Mouse (Mus musculus) ES-E14 (cell line): Measurements from ENCODE around the gene Yipf7. TPM values are rescaled to one million over a fixed set of nuclear protein-coding genes. Genes with fewer than 3 reads are reported as not detected.

Experiments used
- DNase-seq: peaks from one replicate; pipeline ENCODE4 v3.0.0-alpha.2; 2013; ENCODE audit warnings: low read depth, low spot score
- H3K27ac ChIP-seq: 2 replicates; pipeline ENCODE4 v1.5.1; 2012; ENCODE audit warnings: low read depth, mild to moderate bottlenecking, low read length, moderate library complexity, mixed read lengths; ENCODE audit not compliant: poor library complexity, insufficient read depth, severe bottlenecking
- H3K36me3 ChIP-seq: 2 replicates; pipeline ENCODE4 v1.6.1; 2012; ENCODE audit warnings: mild to moderate bottlenecking, low read length, moderate library complexity, mixed read lengths; ENCODE audit not compliant: control insufficient read depth, poor library complexity, insufficient read depth, severe bottlenecking
- H3K4me1 ChIP-seq, 2 experiments: fragments of 150-350 bp in 1 of 2; sonication (generic) in 1 of 2; 2 replicates each; pipeline ENCODE4 v1.6.1; 2012; ENCODE audit warnings: low read length in 2 of 2, mild to moderate bottlenecking in 1 of 2, mixed read lengths in 1 of 2; ENCODE audit not compliant: control insufficient read depth in 2 of 2, insufficient read depth in 2 of 2, poor library complexity in 1 of 2
- H3K4me3 ChIP-seq, 2 experiments: fragments of 150-350 bp in 1 of 2; sonication (generic) in 1 of 2; 2 replicates each; pipeline ENCODE4 v1.5.1; 2012; ENCODE audit warnings: low read length in 2 of 2, low read depth in 1 of 2, mild to moderate bottlenecking in 1 of 2, mixed read lengths in 1 of 2; ENCODE audit not compliant: insufficient read depth in 1 of 2, poor library complexity in 1 of 2, severe bottlenecking in 1 of 2
- H3K9ac ChIP-seq: 2 replicates; pipeline ENCODE4 v1.6.1; 2012; ENCODE audit warnings: low read depth, mild to moderate bottlenecking, low read length, mixed read lengths; ENCODE audit not compliant: poor library complexity, insufficient read depth, severe bottlenecking
- H3K9me3 ChIP-seq: fragments of 150-350 bp; sonication (generic); 2 replicates; pipeline ENCODE4 v1.6.1; 2012; ENCODE audit warnings: low read depth, mild to moderate bottlenecking, low read length; ENCODE audit not compliant: control insufficient read depth, insufficient read depth
- CHD2 ChIP-seq: IDR thresholded peaks from 2 replicates; pipeline ENCODE4 v1.6.1; 2014; ENCODE audit warnings: mild to moderate bottlenecking, low read depth, low read length, inconsistent platforms
- HCFC1 ChIP-seq: IDR thresholded peaks from 2 replicates; pipeline ENCODE4 v1.6.1; 2012; ENCODE audit warnings: low read length, inconsistent platforms, borderline replicate concordance; ENCODE audit not compliant: insufficient read depth
- MAFK ChIP-seq: IDR thresholded peaks from 2 replicates; pipeline ENCODE4 v1.6.1; 2014; ENCODE audit warnings: mild to moderate bottlenecking, low read depth, low read length, inconsistent platforms; ENCODE audit not compliant: insufficient read depth
- ZC3H11A ChIP-seq: IDR thresholded peaks from 2 replicates; pipeline ENCODE4 v1.6.1; 2012; ENCODE audit warnings: low read depth, mild to moderate bottlenecking, inconsistent platforms, low read length, borderline replicate concordance
- ZNF384 ChIP-seq: IDR thresholded peaks from 2 replicates; pipeline ENCODE4 v1.6.1; 2012; ENCODE audit warnings: low read depth, low read length, inconsistent platforms
- in situ Hi-C, 2 experiments: fragments of 600-800 bp; cut with MboI; formaldehyde crosslinking; loops; one replicate each; pipeline ENCODE4 v1.15.1; 2025; ENCODE audit warnings: low sequenced_read_pairs in 2 of 2, inconsistent platforms in 1 of 2; ENCODE audit not compliant: unreplicated experiment in 2 of 2
- total RNA-seq: library from RNA; depleted of rRNA; stranded (reverse); fragments of 300-350 nt; gene quantifications from 2 replicates; pipeline ENCODE4 v1.2.3, GENCODE M21; 2012

The Yipf7 gene
- total RNA-seq, 1 experiment, result 0.40 TPM

GRCm38 (mm10) chr5:69541680-69542079 is 768 bp downstream of the Yipf7 start:
- H3K36me3 ChIP-seq, result no peaks in the 10 kb centered on the region
- TF ChIP-seq HCFC1 (no peak), ZC3H11A (no peak), ZNF384 (no peak), MAFK (no peak), CHD2 (no peak)
- no peak overlapping the region for H3K27ac ChIP-seq
- in situ Hi-C loops, result no loop called here
- no peak overlapping the region for H3K9ac ChIP-seq
- no peaks in the 10 kb centered on the region for H3K4me1 ChIP-seq
- DNase-seq, result no peak
- no peaks in the 10 kb centered on the region for H3K9me3 ChIP-seq
- H3K4me3 ChIP-seq, result no peak overlapping the region

GRCm38 (mm10) chr5:69523944-69524343 is 18.5 kb downstream of the Yipf7 start:
- Histone ChIP-seq H3K9me3 (no peaks in the 10 kb centered on the region), H3K4me1 (no peaks in the 10 kb centered on the region), H3K4me3 (no peak overlapping the region), H3K9ac (no peak overlapping the region), H3K36me3 (no peaks in the 10 kb centered on the region), H3K27ac (no peak overlapping the region)
- TF ChIP-seq MAFK, result no peak
- TF ChIP-seq ZNF384, result no peak
- TF ChIP-seq ZC3H11A, result no peak
- no peak for TF ChIP-seq CHD2
- no peak for TF ChIP-seq HCFC1
- in situ Hi-C loops, result no loop called here
- DNase-seq, result no peak

DNA sequence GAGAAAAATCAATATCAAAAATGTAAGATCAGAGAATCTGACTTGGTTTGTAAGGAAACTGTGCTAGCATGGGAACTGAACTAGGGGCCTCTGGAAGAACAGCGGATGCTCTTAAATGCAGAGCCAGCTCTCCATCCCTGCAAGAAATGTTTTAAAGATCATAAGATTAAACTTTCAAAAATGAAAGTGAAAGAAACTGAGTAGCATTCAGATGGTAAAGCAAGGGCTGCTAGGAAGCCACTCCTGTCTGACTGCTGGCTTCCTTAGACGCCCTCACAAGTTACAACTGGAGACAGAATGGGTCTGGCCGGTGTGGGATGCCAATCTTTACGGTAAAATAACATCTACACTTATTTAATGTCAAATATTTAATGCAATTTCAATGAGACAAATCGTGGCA is 20.4 kb downstream of the Yipf7 start:
- in situ Hi-C loops, result no loop called here
- no peak overlapping the region for H3K9ac ChIP-seq
- no peak for DNase-seq
- no peaks in the 10 kb centered on the region for H3K4me1 ChIP-seq
- no peak overlapping the region for H3K4me3 ChIP-seq
- no peaks in the 10 kb centered on the region for H3K36me3 ChIP-seq
- TF ChIP-seq ZC3H11A (no peak), HCFC1 (no peak), ZNF384 (no peak), CHD2 (no peak), MAFK (no peak)
- no peaks in the 10 kb centered on the region for H3K9me3 ChIP-seq
- no peak overlapping the region for H3K27ac ChIP-seq

GRCm38 (mm10) chr5:69520661-69521278 is 21.7 kb downstream of the Yipf7 start:
- TF ChIP-seq HCFC1 (no peak), MAFK (no peak), ZNF384 (no peak), CHD2 (no peak), ZC3H11A (no peak)
- DNase-seq, result no peak
- Histone ChIP-seq H3K9ac (no peak overlapping the region), H3K27ac (no peak overlapping the region), H3K9me3 (no peaks in the 10 kb centered on the region), H3K4me3 (no peak overlapping the region), H3K4me1 (no peaks in the 10 kb centered on the region), H3K36me3 (no peaks in the 10 kb centered on the region)
- in situ Hi-C loops, result no loop called here

DNA sequence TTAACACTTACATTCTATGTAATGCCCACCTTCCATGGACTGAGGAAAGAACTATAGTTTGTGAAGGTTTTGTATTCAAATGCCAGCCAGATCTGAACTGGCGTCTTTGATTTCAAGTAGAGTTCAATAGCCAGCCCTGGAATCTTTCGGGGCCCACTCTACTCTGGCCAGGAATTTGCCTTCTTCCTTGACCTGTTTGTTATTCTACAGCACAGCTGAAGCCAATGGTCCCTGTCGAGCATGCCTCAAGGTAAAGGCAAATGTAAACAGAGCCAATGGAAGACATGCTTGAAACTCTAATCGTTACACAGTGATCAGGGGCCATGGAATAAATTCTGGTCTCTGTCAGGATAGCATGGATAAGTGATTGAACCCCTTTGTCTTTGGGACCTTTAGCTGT is 30.2 kb downstream of the Yipf7 start:
- no peaks in the 10 kb centered on the region for H3K9me3 ChIP-seq
- H3K9ac ChIP-seq, result no peak overlapping the region
- H3K27ac ChIP-seq, result no peak overlapping the region
- H3K4me3 ChIP-seq, result no peak overlapping the region
- in situ Hi-C loops, result no loop called here
- no peak for TF ChIP-seq ZC3H11A
- TF ChIP-seq HCFC1, result no peak
- TF ChIP-seq MAFK, result no peak
- TF ChIP-seq ZNF384, result no peak
- no peak for TF ChIP-seq CHD2
- H3K36me3 ChIP-seq, result no peaks in the 10 kb centered on the region
- DNase-seq, result no peak
- no peaks in the 10 kb centered on the region for H3K4me1 ChIP-seq
